Mouse (Mus musculus) lung, postnatal 0 days (tissue): ENCODE results near the gene Psmd2. TPM values are rescaled to one million over a fixed set of nuclear protein-coding genes. Genes with fewer than 3 reads are reported as not detected.
A peak's percentile ranks its signal among the peaks of the same experiment; 100 is the strongest.

Experiments
- ATAC-seq: fragments of 200-750 bp; cut with Nextera tagmentation; 2 replicates; pipeline ENCODE4 v1.8.0; 2017; ENCODE audit warnings: moderate library complexity
- DNase-seq: peaks from one replicate; pipeline ENCODE4 v3.0.0-alpha.2; 2016; ENCODE audit warnings: low spot score
- H3K27ac ChIP-seq: fragments of 300-500 bp; sonication (generic); 2 replicates; pipeline ENCODE4 v1.5.1; 2014; ENCODE audit warnings: antibody characterized with exemption, mild to moderate bottlenecking, low read length, mixed read lengths
- H3K27me3 ChIP-seq: fragments of 300-500 bp; sonication (generic); replicated peaks from 2 replicates; pipeline ENCODE4 v1.6.1; 2014; ENCODE audit warnings: low read length, mixed read lengths; ENCODE audit not compliant: insufficient read depth
- H3K36me3 ChIP-seq: fragments of 300-500 bp; sonication (generic); 2 replicates; pipeline ENCODE4 v1.6.1; 2014; ENCODE audit warnings: low read length, mixed read lengths; ENCODE audit not compliant: insufficient read depth
- H3K4me1 ChIP-seq: fragments of 300-500 bp; sonication (generic); 2 replicates; pipeline ENCODE4 v1.6.1; 2014; ENCODE audit warnings: antibody characterized with exemption, low read depth, low read length, mixed read lengths; ENCODE audit not compliant: insufficient read depth
- H3K4me2 ChIP-seq: fragments of 300-500 bp; sonication (generic); replicated peaks from 2 replicates; pipeline ENCODE4 v1.6.1; 2014; ENCODE audit warnings: low read depth, mild to moderate bottlenecking, low read length, moderate library complexity, mixed read lengths
- H3K4me3 ChIP-seq: fragments of 300-500 bp; sonication (generic); 2 replicates; pipeline ENCODE4 v1.5.1; 2014; ENCODE audit warnings: low read depth, low read length
- H3K9ac ChIP-seq: fragments of 300-500 bp; sonication (generic); replicated peaks from 2 replicates; pipeline ENCODE4 v1.6.1; 2014; ENCODE audit warnings: low read depth, mild to moderate bottlenecking
- H3K9me3 ChIP-seq: fragments of 300-500 bp; sonication (generic); 2 replicates; pipeline ENCODE4 v1.6.1; 2016; ENCODE audit warnings: low read length, mixed read lengths
- CTCF ChIP-seq: IDR thresholded peaks from 2 replicates; pipeline ENCODE4 v1.5.1; 2016; ENCODE audit warnings: antibody characterized with exemption, mild to moderate bottlenecking
- EP300 ChIP-seq: IDR thresholded peaks from 2 replicates; pipeline ENCODE4 v1.6.1; 2016; ENCODE audit warnings: antibody characterized with exemption, mild to moderate bottlenecking, control low read depth
- WGBS: fragments of 180-500 bp; shearing (Covaris S2); extraction: QIAGEN DNeasy Blood & Tissue Kit; methylation state at CpG from one replicate; pipeline ENCODE4 v1.1.7; 2014; 5-methylcytosine and 5-hydroxymethylcytosine counted together
- microRNA counts: library from miRNA; unstranded; fragments of <30 nt; microRNA quantifications from one replicate; lab custom pipeline; 2015
- microRNA-seq: library from miRNA; unstranded; fragments of <30 nt; microRNA quantifications from one replicate; pipeline ENCODE4, GENCODE M21; 2016
- polyA plus RNA-seq: library from polyadenylated mRNA; unstranded; fragments of >200 nt; fragmentation: Nextera tagmentation; extraction: Ambion mirVana; gene quantifications from 2 replicates; pipeline ENCODE4 v1.2.1, GENCODE M21; 2015

Gene Psmd2
- polyA plus RNA-seq, 1 experiment from 2014 or later, result 146 TPM

DNA sequence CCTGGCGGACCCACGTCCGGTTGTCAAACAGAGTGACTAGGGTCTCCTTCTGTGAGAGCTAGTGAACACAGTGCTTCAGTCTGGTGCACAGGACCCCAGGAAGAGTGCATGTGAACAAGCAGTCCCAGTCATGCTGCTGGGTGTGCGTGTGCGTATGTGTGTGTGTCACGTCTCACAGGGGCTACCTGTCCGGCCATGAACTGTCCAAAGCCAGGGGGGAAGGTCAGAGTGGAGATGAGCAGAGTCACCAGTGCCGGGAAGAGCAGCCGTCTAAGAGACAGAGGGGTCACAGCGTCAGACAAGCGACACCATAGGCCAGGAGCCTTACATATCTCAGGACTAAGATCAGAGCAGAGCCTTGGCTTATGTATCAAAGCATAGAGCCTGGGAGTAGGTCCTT is 58.9 kb downstream of the Psmd2 start:
- Histone ChIP-seq H3K4me1 (0 out of 2 replicates have a peak, but pooled peaks cover 3% of the 10 kb centered on the region), H3K27ac (no peak overlapping the region), H3K9me3 (no peaks in the 10 kb centered on the region), H3K4me2 (no peak overlapping the region), H3K4me3 (no peak overlapping the region), H3K36me3 (no peaks in the 10 kb centered on the region), H3K9ac (no peak overlapping the region), H3K27me3 (no peaks in the 10 kb centered on the region)
- DNase-seq (no peak), ATAC-seq (no peak)
- TF ChIP-seq EP300 (no peak), CTCF (no peak)
- WGBS, result 90% methylated on average over 11 of the region's 11 CpGs

DNA sequence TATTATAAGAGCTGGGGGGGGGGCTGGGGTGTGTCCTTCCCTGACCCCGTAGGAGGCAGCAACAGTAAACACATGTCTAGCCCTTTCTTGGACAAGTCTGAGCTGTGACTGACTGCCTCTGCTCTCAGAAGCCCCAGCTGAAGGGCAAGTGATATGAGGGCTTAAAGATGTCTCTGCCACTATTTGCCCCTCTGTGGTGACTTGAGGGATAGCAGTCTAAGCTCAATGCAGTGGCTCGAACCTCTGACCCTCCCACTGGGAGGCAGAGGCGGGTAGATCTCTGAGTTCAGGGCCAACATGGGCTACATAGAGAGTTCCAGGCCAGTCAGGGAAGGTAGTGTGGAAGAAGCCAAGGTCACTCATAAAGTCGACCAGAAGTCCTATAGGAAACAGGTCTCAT is 59.4 kb downstream of the Psmd2 start:
- Histone ChIP-seq H3K36me3 (no peaks in the 10 kb centered on the region), H3K4me2 (no peak overlapping the region), H3K27ac (no peak overlapping the region), H3K9ac (no peak overlapping the region), H3K4me3 (no peak overlapping the region), H3K27me3 (no peaks in the 10 kb centered on the region), H3K4me1 (0 out of 2 replicates have a peak, but pooled peaks cover 6% of the 10 kb centered on the region), H3K9me3 (no peaks in the 10 kb centered on the region)
- WGBS, result 73% methylated on average over 4 of the region's 4 CpGs
- ATAC-seq (no peak), DNase-seq (no peak)
- TF ChIP-seq EP300 (no peak), CTCF (peak; percentile 31; the same call in 1 of the 2 replicates)

DNA sequence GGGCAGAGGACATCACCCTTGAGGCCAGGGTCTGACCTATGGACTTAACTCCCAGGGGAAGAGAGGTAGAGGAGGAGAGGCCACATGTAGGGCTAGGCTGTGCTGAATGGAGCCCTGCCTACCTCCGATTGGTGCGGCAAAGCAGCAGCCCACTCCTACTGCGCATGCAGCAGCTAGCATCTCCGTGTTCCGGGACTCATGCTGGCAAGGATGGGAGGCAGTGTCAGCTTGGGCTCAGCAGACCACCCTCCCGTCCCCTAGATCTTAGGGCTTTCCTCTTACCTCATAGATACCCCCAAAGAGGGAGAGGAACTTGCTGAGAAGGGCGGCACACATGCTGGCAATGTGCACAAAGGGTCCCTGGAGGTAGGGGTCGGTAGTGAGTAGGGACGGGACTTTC is 60.7 kb downstream of the Psmd2 start:
- H3K27me3 ChIP-seq, result no peaks in the 10 kb centered on the region
- peaks cover 8% of the 10 kb centered on the region; the same call in 1 of the 2 replicates for H3K4me1 ChIP-seq
- H3K4me3 ChIP-seq, result no peak overlapping the region
- no peak overlapping the region for H3K27ac ChIP-seq
- DNase-seq (no peak), ATAC-seq (no peak)
- WGBS, result 84% methylated on average over 9 of the region's 9 CpGs
- TF ChIP-seq CTCF (peak; percentile 6; the same call in 1 of the 2 replicates), EP300 (no peak)
- no peak overlapping the region for H3K9ac ChIP-seq
- H3K4me2 ChIP-seq, result no peak overlapping the region
- no peaks in the 10 kb centered on the region for H3K9me3 ChIP-seq
- no peaks in the 10 kb centered on the region for H3K36me3 ChIP-seq

DNA sequence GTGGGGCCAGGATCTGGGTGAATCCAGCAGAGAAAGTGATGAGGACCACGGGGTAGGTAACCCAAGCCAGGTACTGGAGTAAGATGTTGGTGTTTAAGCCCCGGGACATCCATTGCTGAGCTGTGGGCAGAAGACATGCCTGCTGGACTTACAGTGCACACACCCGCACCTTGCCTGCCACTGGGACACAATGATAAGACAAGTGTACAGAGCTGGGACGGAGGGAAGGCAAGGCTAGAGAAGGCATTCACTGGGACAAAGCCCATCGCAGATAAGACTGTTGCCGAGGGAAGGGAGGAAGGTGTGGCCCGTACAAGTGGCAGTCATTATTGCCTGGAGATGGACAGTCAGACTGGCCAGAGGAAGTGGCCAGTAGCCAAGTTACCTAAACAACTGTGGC is 61.4 kb downstream of the Psmd2 start:
- DNase-seq, result no peak
- TF ChIP-seq CTCF (no peak), EP300 (no peak)
- 80% methylated on average over 7 of the region's 7 CpGs for WGBS

More for the DNA sequence above, 61.4 kb downstream of the Psmd2 start:
- Histone ChIP-seq H3K27ac (no peak overlapping the region), H3K27me3 (no peaks in the 10 kb centered on the region), H3K9ac (no peak overlapping the region), H3K4me1 (peaks cover 8% of the 10 kb centered on the region; the same call in 1 of the 2 replicates), H3K36me3 (no peaks in the 10 kb centered on the region), H3K4me2 (no peak overlapping the region), H3K4me3 (no peak overlapping the region), H3K9me3 (no peaks in the 10 kb centered on the region)
- no peak for ATAC-seq

MicroRNAs within 50 kb of the gene (microRNA counts, 519-probe panel; counts per million panel counts)
- 3,366 counts per million, percentile 21 among the panel's probes with 10 or more counts for microRNA mmu-miR-1224 (lab: Ali Mortazavi, UCI)

Small RNAs within 50 kb of the gene (microRNA-seq; reads per million reads assigned to microRNA genes)
- not detected for gene Mir1224

Other genes starting within 250 kb of the Psmd2 start
- 57.4 and 71.6 TPM in 2 replicates for gene Abcc5, start 225.3 kb upstream of the Psmd2 start, polyA plus RNA-seq
- 46.9 and 51.1 TPM in 2 replicates for gene Eif2b5, start 152.8 kb upstream of the Psmd2 start, polyA plus RNA-seq
- gene Dvl3, start 134.7 kb upstream of the Psmd2 start, polyA plus RNA-seq, result 10.3 and 10.5 TPM in 2 replicates
- 402 and 427 TPM in 2 replicates for gene Ap2m1, start 116.2 kb upstream of the Psmd2 start, polyA plus RNA-seq
- gene Abcf3, start 103.1 kb upstream of the Psmd2 start, polyA plus RNA-seq, result 36.3 and 39.6 TPM in 2 replicates
- gene Vwa5b2, start 62.2 kb upstream of the Psmd2 start, polyA plus RNA-seq, result 0.06 and 0.12 TPM in 2 replicates
- 15.2 and 15.3 TPM in 2 replicates for gene Eef1akmt4, start 40.1 kb upstream of the Psmd2 start, polyA plus RNA-seq
- gene Gm49333, start 40.0 kb upstream of the Psmd2 start, polyA plus RNA-seq, result 0.08 TPM in 1 of 2 replicates, not detected in the other
- gene Alg3, start 39.9 kb upstream of the Psmd2 start, polyA plus RNA-seq, result 17.6 and 19.3 TPM in 2 replicates
- gene Camk2n2, start 30.4 kb upstream of the Psmd2 start, polyA plus RNA-seq, result 0.42 and 0.52 TPM in 2 replicates
- gene Ece2, start 21.8 kb upstream of the Psmd2 start, polyA plus RNA-seq, result 0.12 and 0.52 TPM in 2 replicates
- gene Eif4g1, start 16.7 kb downstream of the Psmd2 start, polyA plus RNA-seq, result 73.5 and 78.7 TPM in 2 replicates
- 8.4 and 8.9 TPM in 2 replicates for gene Fam131a, start 41.6 kb downstream of the Psmd2 start, polyA plus RNA-seq
- gene Polr2h, start 66.0 kb downstream of the Psmd2 start, polyA plus RNA-seq, result 37.5 and 48.2 TPM in 2 replicates
- gene Clcn2, start 66.1 kb downstream of the Psmd2 start, polyA plus RNA-seq, result 1.8 and 1.9 TPM in 2 replicates
- 1.5 and 1.7 TPM in 2 replicates for gene Chrd, start 81.5 kb downstream of the Psmd2 start, polyA plus RNA-seq
- 0.54 and 0.81 TPM in 2 replicates for gene Thpo, start 82.9 kb downstream of the Psmd2 start, polyA plus RNA-seq